Mouse (Mus musculus) liver, embryonic 14.5 days (tissue): ENCODE measurements around the gene Fgf15. TPM values are rescaled to one million over a fixed set of nuclear protein-coding genes. Genes with fewer than 3 reads are reported as not detected.

Experiments used
- ATAC-seq: fragments of 200-750 bp; cut with Nextera tagmentation; 2 replicates; pipeline ENCODE4 v1.8.0; 2017; ENCODE audit warnings: moderate number of reproducible peaks, mild to moderate bottlenecking, moderate library complexity; ENCODE audit not compliant: insufficient read depth
- DNase-seq, 3 experiments: peaks; one replicate each; pipeline ENCODE4 v3.0.0-alpha.2; 2012 to 2013; ENCODE audit warnings: low read depth in 3 of 3, low spot score in 3 of 3
- H3K27ac ChIP-seq: fragments of 300-500 bp; sonication (generic); 2 replicates; pipeline ENCODE4 v1.5.1; 2014; ENCODE audit warnings: moderate library complexity, mild to moderate bottlenecking, control low read depth, inconsistent platforms
- H3K27me3 ChIP-seq: fragments of 300-500 bp; sonication (generic); 2 replicates; pipeline ENCODE4 v1.6.1; 2014; ENCODE audit warnings: mild to moderate bottlenecking, low read length, moderate library complexity; ENCODE audit not compliant: control insufficient read depth, insufficient read depth
- H3K36me3 ChIP-seq: fragments of 300-500 bp; sonication (generic); replicated peaks from 2 replicates; pipeline ENCODE4 v1.6.1; 2014; ENCODE audit warnings: low read depth; ENCODE audit not compliant: control insufficient read depth, insufficient read depth
- H3K4me1 ChIP-seq, 2 experiments: fragments of 200-500 bp in 1 of 2; fragments of 300-500 bp in 1 of 2; sonication (generic) in 1 of 2; replicated peaks; 2 replicates each; pipeline ENCODE4 v1.6.1; 2012 to 2014; ENCODE audit warnings: antibody characterized with exemption in 1 of 2, inconsistent platforms in 1 of 2, low read length in 1 of 2; ENCODE audit not compliant: control insufficient read depth in 2 of 2, insufficient read depth in 2 of 2
- H3K4me2 ChIP-seq: fragments of 300-500 bp; sonication (generic); 2 replicates; pipeline ENCODE4 v1.6.1; 2014; ENCODE audit warnings: low read depth, mild to moderate bottlenecking, control low read depth, moderate library complexity
- H3K4me3 ChIP-seq, 2 experiments: fragments of 200-500 bp in 1 of 2; fragments of 300-500 bp in 1 of 2; sonication (generic) in 1 of 2; 2 replicates each; pipeline ENCODE4 v1.5.1; 2012 to 2014; ENCODE audit warnings: low read depth in 2 of 2, low read length in 2 of 2, mild to moderate bottlenecking in 2 of 2, control low read depth in 1 of 2, inconsistent platforms in 1 of 2, moderate library complexity in 1 of 2; ENCODE audit not compliant: insufficient read depth in 1 of 2
- H3K9ac ChIP-seq: fragments of 300-500 bp; sonication (generic); replicated peaks from 2 replicates; pipeline ENCODE4 v1.6.1; 2014; ENCODE audit warnings: mild to moderate bottlenecking, control low read depth, moderate library complexity
- H3K9me3 ChIP-seq: fragments of 300-500 bp; sonication (generic); 2 replicates; pipeline ENCODE4 v1.6.1; 2016; ENCODE audit warnings: low read length, mixed read lengths; ENCODE audit not compliant: control insufficient read depth
- CTCF ChIP-seq: IDR thresholded peaks from 2 replicates; pipeline ENCODE4 v1.5.1; 2016; ENCODE audit warnings: antibody characterized with exemption, low read depth, control low read depth
- EP300 ChIP-seq: IDR thresholded peaks from 2 replicates; pipeline ENCODE4 v1.6.1; 2016; ENCODE audit warnings: antibody characterized with exemption, low read depth
- WGBS: fragments of 180-500 bp; shearing (Covaris S2); extraction: QIAGEN DNeasy Blood & Tissue Kit; methylation state at CpG from one replicate; pipeline ENCODE4 v1.1.7; 2014; ENCODE audit not compliant: insufficient replicate concordance; 5-methylcytosine and 5-hydroxymethylcytosine counted together
- polyA plus RNA-seq, 2 experiments: library from polyadenylated mRNA; depleted of rRNA in 1 of 2; stranded (reverse) in 1 of 2; unstranded in 1 of 2; fragments of >200 nt; fragmentation: Nextera tagmentation in 1 of 2; extraction: Ambion mirVana in 1 of 2; gene quantifications; 2 replicates each; pipeline versions ENCODE4 v1.2.1 to v1.2.3; 2012 to 2014

The Fgf15 gene
- polyA plus RNA-seq, 2 experiments: 0.02 TPM; not detected in 1

DNA sequence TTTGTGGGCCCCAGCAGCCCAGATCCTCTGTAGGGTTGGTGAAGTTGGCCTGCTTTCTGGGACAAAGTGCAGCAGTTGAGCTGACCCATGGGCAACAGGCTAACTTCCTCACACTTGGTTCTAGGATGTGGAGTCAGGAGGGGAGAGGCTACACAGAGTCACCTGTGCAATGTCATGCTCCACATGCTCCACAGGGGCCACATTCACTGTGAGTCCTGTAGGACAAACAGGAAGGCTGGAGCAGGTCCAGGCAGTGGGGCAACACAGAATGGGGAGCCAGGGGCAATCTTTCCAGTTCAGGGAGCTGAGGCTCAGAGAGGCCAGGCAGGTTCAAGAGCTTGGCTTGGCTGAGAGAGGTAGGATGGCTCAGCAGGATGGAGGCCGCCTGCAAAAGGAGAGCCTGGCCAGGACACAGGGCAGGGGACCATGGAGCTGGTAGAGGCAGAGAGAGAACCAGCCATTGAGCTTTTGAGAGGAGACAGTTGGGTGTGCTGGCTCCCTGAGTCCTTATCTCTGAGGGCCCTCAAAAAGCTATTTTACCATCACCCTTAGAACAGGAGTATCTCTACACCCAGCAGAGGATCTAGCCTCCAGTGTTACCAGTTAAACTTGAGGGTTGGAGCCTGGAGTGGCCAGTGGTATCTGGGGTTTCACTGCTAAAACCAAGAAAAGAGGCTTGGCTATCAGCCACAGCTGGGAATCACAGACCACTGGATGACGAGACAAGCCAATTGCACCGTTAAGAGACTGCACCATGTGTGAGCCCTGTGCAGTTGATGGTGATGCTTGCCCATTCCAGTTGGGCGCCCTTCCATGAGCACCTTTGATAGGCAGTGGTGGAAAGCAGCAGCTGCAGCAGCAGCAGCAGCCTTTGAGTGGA is 31.9 kb downstream of the Fgf15 start:
- H3K27me3 ChIP-seq: no peaks in the 10 kb centered on the region
- DNase-seq: no peak
- ATAC-seq: no peak
- H3K36me3 ChIP-seq: no peaks in the 10 kb centered on the region
- 59% methylated on average over 4 of the region's 4 CpGs for WGBS
- H3K4me2 ChIP-seq: no peak overlapping the region
- H3K9me3 ChIP-seq: no peaks in the 10 kb centered on the region
- no peak overlapping the region for H3K27ac ChIP-seq
- 0 out of 4 replicates have a peak, but pooled peaks cover 0 to 1% of the 10 kb centered on the region in 2 experiments for H3K4me1 ChIP-seq
- H3K4me3 ChIP-seq: no peak overlapping the region
- H3K9ac ChIP-seq: no peak overlapping the region
- no peak for TF ChIP-seq CTCF
- no peak for TF ChIP-seq EP300

DNA sequence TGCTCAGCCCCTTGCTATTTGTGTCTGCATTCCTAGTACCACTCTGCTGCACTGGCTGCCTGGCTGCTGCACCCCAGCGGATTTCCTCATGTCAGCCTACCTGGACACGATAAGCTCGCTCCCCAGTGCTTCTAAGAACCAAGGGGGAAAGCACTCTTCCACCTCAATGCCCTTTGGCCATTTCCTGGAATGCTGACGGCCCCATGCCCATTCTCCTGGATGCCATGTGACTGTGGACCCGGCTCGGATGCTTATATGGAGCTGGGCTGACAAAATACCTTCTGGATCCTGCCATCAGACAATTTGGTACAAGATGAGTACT is 32.5 kb downstream of the Fgf15 start:
- no peaks in the 10 kb centered on the region for H3K9me3 ChIP-seq
- DNase-seq: no peak
- WGBS: 77% methylated on average over 6 of the region's 6 CpGs
- H3K36me3 ChIP-seq: no peaks in the 10 kb centered on the region
- H3K27me3 ChIP-seq: no peaks in the 10 kb centered on the region
- TF ChIP-seq CTCF: no peak
- no peak for TF ChIP-seq EP300
- 0 out of 4 replicates have a peak, but pooled peaks cover 0 to 1% of the 10 kb centered on the region in 2 experiments for H3K4me1 ChIP-seq
- no peak overlapping the region for H3K4me2 ChIP-seq
- no peak for ATAC-seq
- H3K9ac ChIP-seq: no peak overlapping the region
- no peak overlapping the region for H3K27ac ChIP-seq
- no peak overlapping the region for H3K4me3 ChIP-seq

DNA sequence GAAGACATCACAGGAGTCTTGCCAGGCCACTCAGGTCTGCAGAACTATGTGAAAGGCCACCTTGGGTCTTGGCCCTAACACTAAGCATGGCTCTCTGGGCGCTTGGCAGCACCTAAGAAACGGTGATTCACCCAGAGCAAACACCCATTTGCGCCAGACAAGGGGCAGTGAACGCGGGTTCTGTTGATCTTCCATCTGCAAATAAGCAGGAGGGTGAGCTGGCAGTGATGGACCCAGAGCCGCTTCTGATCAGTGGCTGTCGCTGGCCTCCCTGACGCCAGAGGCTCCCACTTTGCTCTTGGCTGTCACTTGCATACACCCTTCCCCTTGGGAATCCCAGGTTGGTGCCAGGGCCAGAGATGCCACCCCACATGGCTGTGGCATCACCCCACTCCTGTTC is 33.2 kb downstream of the Fgf15 start:
- 75% methylated on average over 8 of the region's 8 CpGs for WGBS
- DNase-seq: no peak
- Histone ChIP-seq H3K36me3 (no peaks in the 10 kb centered on the region), H3K27me3 (no peaks in the 10 kb centered on the region), H3K4me2 (no peak overlapping the region), H3K4me3 (no peak overlapping the region), H3K4me1 (0 out of 4 replicates have a peak, but pooled peaks cover 0 to 1% of the 10 kb centered on the region in 2 experiments), H3K9ac (no peak overlapping the region), H3K9me3 (no peaks in the 10 kb centered on the region), H3K27ac (no peak overlapping the region)
- no peak for TF ChIP-seq EP300
- no peak for TF ChIP-seq CTCF
- no peak for ATAC-seq

DNA sequence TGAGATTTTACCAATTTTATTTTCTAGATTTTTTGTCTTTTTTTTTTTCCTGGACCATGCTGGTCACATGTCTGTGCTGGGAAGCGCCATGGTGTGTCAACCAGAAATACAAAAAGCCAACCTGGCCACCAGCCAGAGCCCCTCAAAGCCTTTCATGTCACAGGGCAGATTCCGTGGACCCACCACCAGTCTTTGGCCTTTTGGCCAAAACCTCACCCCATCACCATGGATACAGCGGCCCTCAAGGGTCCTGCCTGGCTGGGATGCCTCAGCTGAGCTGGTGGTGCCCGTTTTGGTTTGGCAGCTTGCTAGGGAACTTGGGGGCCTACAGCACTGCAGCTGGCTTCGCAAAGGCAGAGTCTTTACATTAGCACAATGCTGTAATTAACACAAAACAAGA is 33.6 kb downstream of the Fgf15 start:
- Histone ChIP-seq H3K36me3 (no peaks in the 10 kb centered on the region), H3K9me3 (no peaks in the 10 kb centered on the region), H3K4me2 (no peak overlapping the region), H3K4me1 (0 out of 4 replicates have a peak, but pooled peaks cover 0 to 1% of the 10 kb centered on the region in 2 experiments), H3K27me3 (no peaks in the 10 kb centered on the region), H3K9ac (no peak overlapping the region), H3K27ac (no peak overlapping the region), H3K4me3 (no peak overlapping the region)
- DNase-seq (no peak), ATAC-seq (no peak)
- WGBS: 66% methylated on average over 5 of the region's 5 CpGs
- TF ChIP-seq CTCF: no peak
- TF ChIP-seq EP300: no peak

DNA sequence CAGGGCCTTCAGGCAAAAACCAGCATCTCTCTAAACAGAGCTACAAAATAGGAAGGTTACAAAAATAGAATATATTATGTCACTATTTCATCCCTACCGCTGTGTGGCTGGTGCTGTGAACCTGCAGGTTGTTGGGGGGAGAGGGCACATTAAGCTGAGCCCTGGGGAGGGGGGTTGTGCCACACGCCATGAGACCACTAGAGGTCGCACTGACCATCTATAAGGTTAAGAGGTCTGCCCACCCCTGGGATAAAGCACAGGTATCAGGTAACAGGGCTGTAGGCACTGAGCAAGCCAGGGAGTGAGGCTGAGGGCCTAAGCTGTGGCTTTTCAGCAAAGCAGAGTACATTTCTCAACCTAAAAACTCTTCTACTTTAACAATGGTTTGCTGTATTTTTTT is 35.4 kb downstream of the Fgf15 start:
- no peak for ATAC-seq

More for the DNA sequence above, 35.4 kb downstream of the Fgf15 start:
- H3K27me3 ChIP-seq: no peaks in the 10 kb centered on the region
- H3K36me3 ChIP-seq: no peaks in the 10 kb centered on the region
- 15% methylated on average over 3 of the region's 3 CpGs for WGBS
- H3K9ac ChIP-seq: no peak overlapping the region
- DNase-seq: no peak
- H3K4me2 ChIP-seq: no peak overlapping the region
- H3K4me1 ChIP-seq: 0 out of 4 replicates have a peak, but pooled peaks cover 0 to 1% of the 10 kb centered on the region in 2 experiments
- no peak overlapping the region for H3K4me3 ChIP-seq
- peak; percentile 63 for TF ChIP-seq CTCF
- TF ChIP-seq EP300: no peak
- H3K9me3 ChIP-seq: no peaks in the 10 kb centered on the region
- no peak overlapping the region for H3K27ac ChIP-seq
